In the genomic region with DNA sequence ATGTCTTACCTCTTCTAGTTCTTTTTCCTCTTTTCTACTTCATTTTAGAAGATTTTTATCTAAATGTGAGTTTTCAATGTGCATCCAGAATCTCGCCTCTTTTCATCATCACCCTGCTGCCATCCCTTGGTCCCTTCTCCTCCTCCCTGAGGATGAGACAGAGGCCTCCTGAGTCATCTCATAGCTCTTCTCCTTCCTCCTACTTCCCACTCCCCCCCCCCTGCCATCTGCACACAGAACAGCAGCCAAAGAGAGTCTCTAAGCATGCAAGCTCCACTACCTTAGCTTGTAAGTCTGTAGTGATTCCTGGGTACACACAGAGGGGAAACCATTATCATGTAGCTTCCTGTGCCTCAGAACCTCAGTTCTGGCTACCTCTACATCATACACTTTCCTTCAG, we compare ENCODE assay signal across 19 mouse cellular contexts.
A peak's percentile ranks its signal among the peaks of the same experiment; 100 is the strongest.
DNase-seq lines count a peak whose midpoint lies in the region; ATAC-seq and TF ChIP-seq lines count a peak whose summit lies in the region.
"Had no signal": no experiment of that assay in that cellular context is flagged by ENCODE, and none has a peak within 500 bp of the region (broad histone marks: within the 10 kb centered on the region; RNA-seq: fewer than 3 reads in every experiment).

No protein-coding gene starts in this region.

- H3K27me3 ChIP-seq in forebrain, embryonic 16.5 days (replicated peaks; ENCODE audit: control insufficient read depth, insufficient read depth, low read length) = no peaks in the 10 kb centered on the region
- no peaks in the 10 kb centered on the region for H3K27me3 ChIP-seq in forebrain, embryonic 15.5 days
- H3K27me3 ChIP-seq: embryonic facial prominence, embryonic 15.5 days; limb, embryonic 15.5 days; midbrain, embryonic 12.5 days had no signal

- WGBS in forebrain, embryonic 16.5 days = 80% methylated on average over 1 of the region's 1 CpGs
- WGBS in forebrain, embryonic 15.5 days = 68% methylated on average over 1 of the region's 1 CpGs

- H3K4me2 ChIP-seq in forebrain, embryonic 16.5 days (ENCODE audit: low read length) = no peak overlapping the region
- H3K4me2 ChIP-seq in forebrain, embryonic 15.5 days (replicated peaks) = no peak overlapping the region
- H3K4me2 ChIP-seq: embryonic facial prominence, embryonic 15.5 days; limb, embryonic 15.5 days; midbrain, embryonic 12.5 days had no signal

- DNase-seq in left cerebral cortex, adult 2 months (ENCODE audit: extremely low spot score in 1 of 2, low spot score in 2 of 2) = peak; percentile 26 to 40
- DNase-seq in left cerebral cortex, postnatal 10 days (ENCODE audit: extremely low spot score in 1 of 2, low spot score in 2 of 2) = no peak
- peak; percentile 88 for DNase-seq in telencephalon, adult 2 months (ENCODE audit: low read depth, low spot score)
- no peak for DNase-seq in adrenal gland, adult 8-10 months
- no peak for DNase-seq in ovary, postnatal 14 days (ENCODE audit: low spot score)
- DNase-seq: adrenal gland, postnatal 36 days; gastrocnemius, postnatal 14 days; heart, postnatal 36 days; lung, adult 18-20 months; lung, postnatal 4 days had no signal

- intact Hi-C loops in left cerebral cortex, adult 2 months (cut with DNase I) = loop anchor here (1.0 to 5.0 kb wide), 3 partner anchors 92 to 208 kb away; no protein-coding TSS in a partner anchor
- intact Hi-C loops in left cerebral cortex, postnatal 10 days (cut with DNase I) = no loop called here

- no peak for TF ChIP-seq CTCF in left cerebral cortex, adult 2 months (IDR thresholded peaks at IDR 0.05)
- no peak for TF ChIP-seq CTCF in cortical plate, adult 2 months (IDR thresholded peaks at IDR 0.05; ENCODE audit: extremely low read depth, insufficient read depth, low read length)

- H3K9me3 ChIP-seq in forebrain, embryonic 16.5 days (ENCODE audit: control insufficient read depth, low read length) = no peaks in the 10 kb centered on the region
- H3K9me3 ChIP-seq in forebrain, embryonic 15.5 days = no peaks in the 10 kb centered on the region
- H3K9me3 ChIP-seq: embryonic facial prominence, embryonic 15.5 days; heart, embryonic 10.5 days; limb, embryonic 15.5 days; midbrain, embryonic 12.5 days had no signal

- H3K36me3 ChIP-seq in forebrain, embryonic 16.5 days (ENCODE audit: control insufficient read depth, insufficient read depth) = no peaks in the 10 kb centered on the region
- no peaks in the 10 kb centered on the region for H3K36me3 ChIP-seq in forebrain, embryonic 15.5 days
- H3K36me3 ChIP-seq: embryonic facial prominence, embryonic 15.5 days; G1E; heart, embryonic 10.5 days; limb, embryonic 15.5 days; midbrain, embryonic 12.5 days had no signal

- peak; percentile 61 for ATAC-seq in forebrain, embryonic 16.5 days
- ATAC-seq in forebrain, embryonic 15.5 days (replicated peaks) = no peak; the same call in 1 of the 2 replicates

- TF ChIP-seq POLR2A in cortical plate, adult 2 months (IDR thresholded peaks at IDR 0.05; ENCODE audit: extremely low read depth, insufficient read depth, low read length) = no peak

- 0 out of 2 replicates have a peak, but pooled peaks cover 3% of the 10 kb centered on the region for H3K4me1 ChIP-seq in forebrain, embryonic 16.5 days (replicated peaks; ENCODE audit: control insufficient read depth, insufficient read depth, low read length)
- no peaks in the 10 kb centered on the region for H3K4me1 ChIP-seq in forebrain, embryonic 15.5 days
- H3K4me1 ChIP-seq in cortical plate, adult 2 months (ENCODE audit: control insufficient read depth, insufficient read depth, low read length) = peaks cover 9% of the 10 kb centered on the region
- H3K4me1 ChIP-seq: embryonic facial prominence, embryonic 15.5 days; heart, embryonic 10.5 days; limb, embryonic 15.5 days; midbrain, embryonic 12.5 days had no signal

- H3K4me3 ChIP-seq in forebrain, embryonic 16.5 days (replicated peaks; ENCODE audit: low read length) = no peak overlapping the region
- no peak overlapping the region for H3K4me3 ChIP-seq in forebrain, embryonic 15.5 days
- no peak overlapping the region for H3K4me3 ChIP-seq in left cerebral cortex, adult 2 months
- H3K4me3 ChIP-seq in cortical plate, adult 2 months (ENCODE audit: insufficient read depth, low read length) = no peak overlapping the region
- H3K4me3 ChIP-seq: embryonic facial prominence, embryonic 15.5 days; heart, embryonic 10.5 days; limb, embryonic 15.5 days; midbrain, embryonic 12.5 days; myocyte had no signal

- H3K9ac ChIP-seq in forebrain, embryonic 16.5 days (replicated peaks; ENCODE audit: low read depth, low read length) = no peak overlapping the region
- H3K9ac ChIP-seq in forebrain, embryonic 15.5 days (replicated peaks) = no peak overlapping the region
- H3K9ac ChIP-seq: embryonic facial prominence, embryonic 15.5 days; limb, embryonic 15.5 days; midbrain, embryonic 12.5 days had no signal

- no peak overlapping the region for H3K27ac ChIP-seq in forebrain, embryonic 16.5 days (ENCODE audit: low read length)
- H3K27ac ChIP-seq in forebrain, embryonic 15.5 days (replicated peaks) = no peak overlapping the region
- peak overlapping the region; percentile 80 for H3K27ac ChIP-seq in left cerebral cortex, adult 2 months
- 0 out of 2 replicates have a peak overlapping the region, but pooled peaks have one; percentile 28 for H3K27ac ChIP-seq in cortical plate, adult 2 months (ENCODE audit: insufficient read depth, low read length)
- H3K27ac ChIP-seq: embryonic facial prominence, embryonic 15.5 days; heart, embryonic 10.5 days; limb, embryonic 15.5 days; midbrain, embryonic 12.5 days had no signal

Comparison
In these comparisons a context has a peak if more than half of its experiments do, and no peak if none do; other contexts are left out.
1. DNase-seq: peak in left cerebral cortex, adult 2 months (2 of 2) and telencephalon, adult 2 months (single experiment); none in left cerebral cortex, postnatal 10 days (0 of 2), adrenal gland, adult 8-10 months (single experiment) and ovary, postnatal 14 days (single experiment).
2. H3K27ac ChIP-seq: peak in left cerebral cortex, adult 2 months (single experiment) and cortical plate, adult 2 months (single experiment); none in forebrain, embryonic 16.5 days (single experiment) and forebrain, embryonic 15.5 days (single experiment).